In the genomic region with DNA sequence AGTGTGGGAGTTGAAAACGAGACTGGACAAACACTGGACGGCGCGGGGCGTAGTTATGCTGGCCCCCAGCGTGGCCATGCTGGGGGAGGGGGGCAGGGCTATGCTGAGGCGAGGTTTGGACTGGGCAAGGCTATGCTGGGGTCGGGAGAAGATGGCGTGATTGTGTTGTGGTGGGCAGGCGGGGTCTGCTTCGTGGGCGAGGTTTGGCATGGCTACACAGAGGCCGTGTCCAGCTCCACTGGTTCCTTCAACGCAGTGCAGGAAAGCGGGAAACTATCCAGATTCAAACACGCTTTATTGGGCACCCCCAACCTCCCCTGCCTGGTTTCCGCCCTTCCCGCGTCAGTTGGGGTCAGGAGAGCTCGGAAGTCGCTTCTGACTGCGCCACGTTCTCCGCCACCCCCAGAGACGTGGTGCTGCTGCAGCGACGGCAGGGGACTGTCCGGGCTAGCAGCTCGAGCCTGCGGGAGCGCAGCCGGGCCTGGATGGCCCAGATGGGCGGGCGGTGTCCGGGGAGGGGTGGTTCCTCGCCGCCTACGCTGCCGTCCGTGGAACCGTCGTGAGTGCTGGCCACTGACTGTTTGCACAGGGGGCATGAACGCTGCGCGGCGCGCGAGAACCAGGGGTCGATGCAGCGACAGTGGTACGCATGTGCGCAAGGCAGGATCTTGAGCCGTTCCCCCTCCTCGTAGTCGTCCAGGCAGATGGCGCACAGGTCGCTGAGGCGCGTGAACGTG, we compare ENCODE assay signal across 10 mouse cellular contexts. TPM values are rescaled to one million over a fixed set of nuclear protein-coding genes. Genes with fewer than 3 reads are reported as not detected.
DNase-seq lines count a peak whose midpoint lies in the region; ATAC-seq and TF ChIP-seq lines count a peak whose summit lies in the region.
"Had no signal": no experiment of that assay in that cellular context is flagged by ENCODE, and none has a peak within 500 bp of the region (broad histone marks: within the 10 kb centered on the region; RNA-seq: fewer than 3 reads in every experiment).

No protein-coding gene starts in this region.

- peak overlapping the region; percentile 36 for H3K4me3 ChIP-seq in kidney, embryonic 15.5 days (replicated peaks)
- H3K4me3 ChIP-seq in cerebellum, adult 2 months (replicated peaks; ENCODE audit: insufficient read depth, low read depth, low read length), result no peak overlapping the region
- H3K4me3 ChIP-seq in hindbrain, embryonic 10.5 days, result peak overlapping the region; percentile 34
- H3K4me3 ChIP-seq in midbrain, embryonic 16.5 days (ENCODE audit: low read depth, low read length), result peak overlapping the region; percentile 25
- H3K4me3 ChIP-seq: heart, adult 2 months had no signal

- H3K27me3 ChIP-seq in kidney, embryonic 15.5 days, result peaks cover 60% of the 10 kb centered on the region
- H3K27me3 ChIP-seq in cerebellum, adult 2 months (ENCODE audit: control insufficient read depth, insufficient read depth, low read length), result no peaks in the 10 kb centered on the region
- H3K27me3 ChIP-seq in hindbrain, embryonic 10.5 days (ENCODE audit: insufficient read depth, poor library complexity, severe bottlenecking), result peaks cover 84% of the 10 kb centered on the region
- H3K27me3 ChIP-seq in midbrain, embryonic 16.5 days (ENCODE audit: control insufficient read depth, insufficient read depth, low read depth, low read length), result peaks cover 29% of the 10 kb centered on the region

- no peaks in the 10 kb centered on the region for H3K9me3 ChIP-seq in kidney, embryonic 15.5 days (replicated peaks)
- H3K9me3 ChIP-seq in hindbrain, embryonic 10.5 days, result peaks cover 5% of the 10 kb centered on the region; the same call in 1 of the 2 replicates
- no peaks in the 10 kb centered on the region for H3K9me3 ChIP-seq in midbrain, embryonic 16.5 days (replicated peaks; ENCODE audit: control insufficient read depth, low read length, poor library complexity, severe bottlenecking)

- no peak for TF ChIP-seq POLR2A in cerebellum, adult 2 months (IDR thresholded peaks at IDR 0.05; ENCODE audit: borderline replicate concordance, insufficient read depth, low read length)

- no peak for DNase-seq in kidney, postnatal 36 days
- DNase-seq in cerebellum, adult 2 months, result peak; percentile 34 to 47
- DNase-seq in hindbrain, embryonic 10.5 days (ENCODE audit: low spot score), result peak; percentile 48
- no peak for DNase-seq in ovary, postnatal 14 days (ENCODE audit: low spot score)
- DNase-seq in thymus, postnatal 36 days, result no peak

- 4% methylated on average over 60 of the region's 60 CpGs for WGBS in kidney, embryonic 15.5 days
- WGBS in cerebellum, adult 2 months, result 2% methylated on average over 60 of the region's 60 CpGs
- whole genome bisulfite sequencing in hindbrain, embryonic 10.5 days, result 7% methylated on average over 60 of the region's 60 CpGs
- 8% methylated on average over 60 of the region's 60 CpGs for WGBS in midbrain, embryonic 16.5 days

- H3K9ac ChIP-seq in kidney, embryonic 15.5 days, result no peak overlapping the region; the same call in 1 of the 2 replicates
- H3K9ac ChIP-seq in midbrain, embryonic 16.5 days (ENCODE audit: low read depth, low read length), result peak overlapping the region; percentile 48; the same call in 1 of the 2 replicates

- H3K4me1 ChIP-seq in kidney, embryonic 15.5 days, result peaks cover 56% of the 10 kb centered on the region
- H3K4me1 ChIP-seq in cerebellum, adult 2 months (ENCODE audit: control insufficient read depth, insufficient read depth, low read length), result peaks cover 13% of the 10 kb centered on the region
- H3K4me1 ChIP-seq in hindbrain, embryonic 10.5 days (replicated peaks), result peaks cover 73% of the 10 kb centered on the region
- peaks cover 28% of the 10 kb centered on the region for H3K4me1 ChIP-seq in midbrain, embryonic 16.5 days (ENCODE audit: control insufficient read depth, insufficient read depth, low read length)

- peak overlapping the region; percentile 55 for H3K4me2 ChIP-seq in kidney, embryonic 15.5 days
- H3K4me2 ChIP-seq in midbrain, embryonic 16.5 days (ENCODE audit: low read length), result peak overlapping the region; percentile 46

- ATAC-seq in kidney, embryonic 15.5 days (replicated peaks; ENCODE audit: low FRiP score), result no peak
- no peak for ATAC-seq in midbrain, embryonic 16.5 days
- ATAC-seq in granulocyte monocyte progenitor cell, adult 5-6 weeks (replicated peaks; ENCODE audit: poor library complexity, severe bottlenecking), result no peak
- ATAC-seq: Patski had no signal

- no peak overlapping the region for H3K27ac ChIP-seq in kidney, embryonic 15.5 days
- H3K27ac ChIP-seq in cerebellum, adult 2 months (ENCODE audit: insufficient read depth, low read length), result no peak overlapping the region
- H3K27ac ChIP-seq in hindbrain, embryonic 10.5 days, result peak overlapping the region; percentile 62
- no peak overlapping the region for H3K27ac ChIP-seq in midbrain, embryonic 16.5 days (ENCODE audit: low read length)
- H3K27ac ChIP-seq: heart, adult 2 months had no signal

- H3K36me3 ChIP-seq in kidney, embryonic 15.5 days, result no peaks in the 10 kb centered on the region
- H3K36me3 ChIP-seq in hindbrain, embryonic 10.5 days, result no peaks in the 10 kb centered on the region
- H3K36me3 ChIP-seq in midbrain, embryonic 16.5 days (ENCODE audit: control insufficient read depth, insufficient read depth, low read length), result no peaks in the 10 kb centered on the region

- no peak for TF ChIP-seq CTCF in cerebellum, adult 2 months (IDR thresholded peaks at IDR 0.05; ENCODE audit: borderline replicate concordance, insufficient read depth, low read depth, low read length)

RNA-seq across cellular contexts. Expression of gene Znrf4, which starts 1.1 kb away (rescaled TPM):
- polyA plus RNA-seq in kidney, embryonic 15.5 days (2015; fragmentation: Nextera tagmentation; extraction: Ambion mirVana), result not detected in 2 replicates
- not detected in 2 replicates for polyA plus RNA-seq in cerebellum, adult 2 months (2012; rRNA removed)
- not detected in 2 replicates for polyA plus RNA-seq in hindbrain, embryonic 10.5 days (2016; fragmentation: Nextera tagmentation; extraction: Ambion mirVana)
- polyA plus RNA-seq in midbrain, embryonic 16.5 days (2015; fragmentation: Nextera tagmentation; extraction: Ambion mirVana), result not detected in 2 replicates
- not detected in 2 replicates for total RNA-seq in granulocyte monocyte progenitor cell, adult 5-6 weeks (2014; fragmentation: Nextera tagmentation)
- not detected in 2 replicates for total RNA-seq in granulocyte monocyte progenitor cell, adult 5-6 weeks (2017)
- total RNA-seq: heart, adult 2 months had no signal
- polyA plus RNA-seq: Patski had no signal

RNA-seq across cellular contexts. Expression of gene Ptprs, which starts 34.9 kb away (rescaled TPM):
- polyA plus RNA-seq in kidney, embryonic 15.5 days (2015; fragmentation: Nextera tagmentation; extraction: Ambion mirVana), result 81.5 and 95.6 TPM in 2 replicates
- polyA plus RNA-seq in cerebellum, adult 2 months (2012; rRNA removed), result 478 and 518 TPM in 2 replicates
- polyA plus RNA-seq in hindbrain, embryonic 10.5 days (2016; fragmentation: Nextera tagmentation; extraction: Ambion mirVana), result 109 and 172 TPM in 2 replicates
- polyA plus RNA-seq in midbrain, embryonic 16.5 days (2015; fragmentation: Nextera tagmentation; extraction: Ambion mirVana), result 293 and 299 TPM in 2 replicates
- 62.2 and 73.5 TPM in 2 replicates for total RNA-seq in granulocyte monocyte progenitor cell, adult 5-6 weeks (2014; fragmentation: Nextera tagmentation)
- total RNA-seq in granulocyte monocyte progenitor cell, adult 5-6 weeks (2017), result 45.1 and 59.2 TPM in 2 replicates

RNA-seq across cellular contexts. Expression of gene Gm20219, which starts 43.0 kb away (rescaled TPM):
- 1.2 and 1.4 TPM in 2 replicates for polyA plus RNA-seq in kidney, embryonic 15.5 days (2015; fragmentation: Nextera tagmentation; extraction: Ambion mirVana)
- 7.2 and 7.8 TPM in 2 replicates for polyA plus RNA-seq in cerebellum, adult 2 months (2012; rRNA removed)
- polyA plus RNA-seq in hindbrain, embryonic 10.5 days (2016; fragmentation: Nextera tagmentation; extraction: Ambion mirVana), result 0.30 and 0.92 TPM in 2 replicates
- 0.95 and 1.3 TPM in 2 replicates for polyA plus RNA-seq in midbrain, embryonic 16.5 days (2015; fragmentation: Nextera tagmentation; extraction: Ambion mirVana)
- total RNA-seq in granulocyte monocyte progenitor cell, adult 5-6 weeks (2014; fragmentation: Nextera tagmentation), result 0.84 and 1.1 TPM in 2 replicates
- 0.41 TPM in 1 of 2 replicates, not detected in the other for total RNA-seq in granulocyte monocyte progenitor cell, adult 5-6 weeks (2017)

Comparison
In these comparisons a context has a peak if more than half of its experiments do, and no peak if none do; other contexts are left out.
1. DNase-seq: peak in cerebellum, adult 2 months (2 of 2) and hindbrain, embryonic 10.5 days (single experiment); none in kidney, postnatal 36 days (0 of 2), ovary, postnatal 14 days (single experiment) and thymus, postnatal 36 days (0 of 2).